Mouse (Mus musculus) cerebellum, postnatal 36 days (tissue): Measurements from ENCODE around the gene Isy1.

Experiments used
- DNase-seq, 2 experiments: peaks; one replicate each; pipeline ENCODE4 v3.0.0; 2021 to 2022; ENCODE audit warnings: mixed read lengths in 2 of 2

Gene Isy1

GRCm38 (mm10) chr6:87838551-87839197 is at the start of gene Isy1:
TSS of gene Isy1 (minus strand) at chr6:87838798.
- peak; percentile 93 to 95 for DNase-seq

GRCm38 (mm10) chr6:87887594-87888233 is 49.1 kb upstream of the Isy1 start, which contains the start of gene Copg1:
TSS of gene Copg1 (plus strand) at chr6:87887814.
- DNase-seq: peak; percentile 100

GRCm38 (mm10) chr6:87886721-87887120 is 48.1 kb upstream of the Isy1 start:
- no peak for DNase-seq

GRCm38 (mm10) chr6:87882816-87883215 is 44.2 kb upstream of the Isy1 start:
- DNase-seq: no peak

- no peak for DNase-seq
Measured at GRCm38 (mm10) chr6:87882221-87882620, 43.6 kb upstream of the Isy1 start.

GRCm38 (mm10) chr6:87879628-87880027 is 41.0 kb upstream of the Isy1 start:
- DNase-seq: no peak

GRCm38 (mm10) chr6:87879010-87879409 is 40.4 kb upstream of the Isy1 start:
- no peak for DNase-seq

- DNase-seq: no peak
Measured at GRCm38 (mm10) chr6:87876068-87876643, 37.6 kb upstream of the Isy1 start.

- no peak for DNase-seq
Measured at GRCm38 (mm10) chr6:87875562-87875961, 37.0 kb upstream of the Isy1 start.

GRCm38 (mm10) chr6:87875083-87875482 is 36.5 kb upstream of the Isy1 start:
- no peak for DNase-seq

- no peak for DNase-seq
Measured at GRCm38 (mm10) chr6:87873963-87874362, 35.4 kb upstream of the Isy1 start.

GRCm38 (mm10) chr6:87873104-87873503 is 34.5 kb upstream of the Isy1 start:
- DNase-seq: no peak

GRCm38 (mm10) chr6:87871240-87871639 is 32.6 kb upstream of the Isy1 start:
- DNase-seq: no peak

GRCm38 (mm10) chr6:87870440-87870839 is 31.8 kb upstream of the Isy1 start:
- DNase-seq: no peak

GRCm38 (mm10) chr6:87868871-87869506 is 30.4 kb upstream of the Isy1 start:
- no peak for DNase-seq

- no peak for DNase-seq
Measured at GRCm38 (mm10) chr6:87867256-87867655, 28.7 kb upstream of the Isy1 start.

GRCm38 (mm10) chr6:87866211-87866610 is 27.6 kb upstream of the Isy1 start:
- no peak for DNase-seq

- no peak for DNase-seq
Measured at GRCm38 (mm10) chr6:87857071-87857470, 18.5 kb upstream of the Isy1 start.

GRCm38 (mm10) chr6:87853446-87853845 is 14.8 kb upstream of the Isy1 start:
- no peak for DNase-seq

- no peak for DNase-seq
Measured at GRCm38 (mm10) chr6:87851871-87852270, 13.3 kb upstream of the Isy1 start.

GRCm38 (mm10) chr6:87850900-87851614 is 12.5 kb upstream of the Isy1 start, which contains the start of gene Cnbp:
TSS of gene Cnbp (minus strand) at chr6:87851106.
- peak; percentile 97 to 99 for DNase-seq

GRCm38 (mm10) chr6:87850155-87850899 is 11.7 kb upstream of the Isy1 start:
- peak; percentile 60 to 67 for DNase-seq
